Comparison of ENCODE assay signal across 8 mouse cellular contexts in genomic region chr15:100614996-100615824, GRCm38 (mm10). TPM values are rescaled to one million over a fixed set of nuclear protein-coding genes. Genes with fewer than 3 reads are reported as not detected.
DNase-seq lines count a peak whose midpoint lies in the region; ATAC-seq and TF ChIP-seq lines count a peak whose summit lies in the region.

TSS of gene Dazap2 (plus strand) at chr15:100615349.

- peak; percentile 96 for TF ChIP-seq POLR2A in cortical plate, adult 2 months (IDR thresholded peaks at IDR 0.05; ENCODE audit: extremely low read depth, insufficient read depth, low read length)

- DNase-seq in gastrocnemius, postnatal 10 days, result peak; percentile 99
- peak; percentile 100 for DNase-seq in induced T-regulatory cell, adult 2 months (ENCODE audit: low read depth)
- peak; percentile 95 to 97 for DNase-seq in left cerebral cortex, adult 9 months (ENCODE audit: low spot score in 2 of 2)
- DNase-seq in right cerebral cortex, postnatal 14 days, result peak; percentile 99
- peak; percentile 96 to 98 for DNase-seq in urinary bladder, postnatal 36 days (ENCODE audit: low spot score in 2 of 2)

- 0 out of 2 replicates have a peak, but pooled peaks cover 1% of the 10 kb centered on the region for H3K4me1 ChIP-seq in cortical plate, adult 2 months (ENCODE audit: control insufficient read depth, insufficient read depth, low read length)

- peak within 1 kb of the TSS; percentile 79 for H3K27ac ChIP-seq in cortical plate, adult 2 months (ENCODE audit: insufficient read depth, low read length)

- TF ChIP-seq CTCF in cortical plate, adult 2 months (IDR thresholded peaks at IDR 0.05; ENCODE audit: extremely low read depth, insufficient read depth, low read length), result no peak

- peak within 1 kb of the TSS; percentile 70 for H3K4me3 ChIP-seq in cortical plate, adult 2 months (ENCODE audit: insufficient read depth, low read length)

- peak; percentile 68 for ATAC-seq in activated CD4-positive, CD25-positive, alpha-beta regulatory T cell, adult 4 months
- peak; percentile 78 for ATAC-seq in megakaryocyte progenitor cell, adult 5-6 weeks (replicated peaks; ENCODE audit: poor library complexity)

RNA-seq across cellular contexts. Expression of gene Dazap2, which starts in this region (rescaled TPM):
- polyA plus RNA-seq in activated CD4-positive, CD25-positive, alpha-beta regulatory T cell, adult 4 months (2017; shearing (Covaris generic)), result 100 to 1,000 TPM; 741 to 756 TPM
- polyA plus RNA-seq in cortical plate, adult 2 months (2012; rRNA removed), result 202 and 216 TPM in 2 replicates
- total RNA-seq in gastrocnemius, postnatal 10 days (2021), result 10 to 100 TPM; 64.8 to 67.8 TPM
- total RNA-seq in megakaryocyte progenitor cell, adult 5-6 weeks (2015), result 334 and 357 TPM in 2 replicates
- total RNA-seq in megakaryocyte progenitor cell, adult 5-6 weeks (2017), result 136 and 150 TPM in 2 replicates

Comparison
In these comparisons a context has a peak if more than half of its experiments do, and no peak if none do; other contexts are left out.
1. Peak in every context shown above with its lines: DNase-seq, ATAC-seq, H3K4me3 ChIP-seq and H3K27ac ChIP-seq.